Mouse (Mus musculus) lung, adult 2 months (tissue): ENCODE results near the gene Ptk7.

Experiments
- CTCF ChIP-seq: fragments of 200-500 bp; IDR thresholded peaks from 2 replicates; pipeline ENCODE4 v1.5.1; 2011; ENCODE audit warnings: mild to moderate bottlenecking, low read length, control low read depth; ENCODE audit not compliant: insufficient read depth
- POLR2A ChIP-seq: fragments of 200-500 bp; IDR thresholded peaks from 2 replicates; pipeline ENCODE4 v1.6.1; 2011; ENCODE audit warnings: low read depth, mild to moderate bottlenecking, control low read depth, low read length, borderline replicate concordance; ENCODE audit errors: extremely low read depth

DNA sequence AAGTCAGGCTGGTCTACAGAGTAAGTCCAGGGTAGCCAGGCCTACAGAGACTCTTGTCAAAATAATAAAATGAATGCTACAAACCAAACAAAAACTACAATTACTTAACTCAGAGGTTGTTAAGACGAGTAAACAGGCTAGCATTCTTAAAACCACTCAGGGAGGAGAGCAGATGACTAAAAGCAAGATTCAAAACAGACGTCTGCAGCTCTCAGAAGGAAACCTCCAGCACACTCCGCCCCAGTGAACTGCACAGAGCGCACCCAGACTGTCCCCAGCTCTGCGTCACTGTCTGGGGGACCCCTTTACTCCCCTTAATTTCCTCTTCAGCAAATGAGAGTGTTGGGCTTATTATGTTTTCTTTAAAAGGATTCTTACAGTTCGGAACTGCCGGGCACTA, 77.2 kb downstream of the Ptk7 start:
- no peak for TF ChIP-seq CTCF
- no peak for TF ChIP-seq POLR2A
